In genomic region chr5:132195048-132195533, GRCm38 (mm10) we compare ENCODE assay signal across 8 mouse cellular contexts.
DNase-seq lines count a peak whose midpoint lies in the region; ATAC-seq lines count a peak whose summit lies in the region.

No protein-coding gene starts in this region.

- no peak overlapping the region for H3K27ac ChIP-seq in heart, embryonic 10.5 days
- peak overlapping the region; percentile 61 for H3K27ac ChIP-seq in kidney, embryonic 15.5 days
- H3K27ac ChIP-seq in midbrain, embryonic 16.5 days (ENCODE audit: low read length) = no peak overlapping the region

- H3K36me3 ChIP-seq in heart, embryonic 10.5 days = no peaks in the 10 kb centered on the region
- H3K36me3 ChIP-seq in kidney, embryonic 15.5 days = no peaks in the 10 kb centered on the region
- no peaks in the 10 kb centered on the region for H3K36me3 ChIP-seq in midbrain, embryonic 16.5 days (ENCODE audit: control insufficient read depth, insufficient read depth, low read length)

- peak; percentile 58; the same call in 1 of the 2 replicates for ATAC-seq in kidney, embryonic 15.5 days (replicated peaks; ENCODE audit: low FRiP score)
- no peak; the same call in 1 of the 2 replicates for ATAC-seq in midbrain, embryonic 16.5 days

- H3K4me1 ChIP-seq in heart, embryonic 10.5 days = peaks cover 24% of the 10 kb centered on the region
- H3K4me1 ChIP-seq in kidney, embryonic 15.5 days = peaks cover 26% of the 10 kb centered on the region
- H3K4me1 ChIP-seq in midbrain, embryonic 16.5 days (ENCODE audit: control insufficient read depth, insufficient read depth, low read length) = peaks cover 15% of the 10 kb centered on the region

- H3K4me2 ChIP-seq in kidney, embryonic 15.5 days = peak overlapping the region; percentile 38
- peak overlapping the region; percentile 21; the same call in 1 of the 2 replicates for H3K4me2 ChIP-seq in midbrain, embryonic 16.5 days (ENCODE audit: low read length)

- no peak overlapping the region for H3K9ac ChIP-seq in kidney, embryonic 15.5 days
- 0 out of 2 replicates have a peak overlapping the region, but pooled peaks have one; percentile 14 for H3K9ac ChIP-seq in midbrain, embryonic 16.5 days (ENCODE audit: low read depth, low read length)

- 35% methylated on average over 6 of the region's 6 CpGs for WGBS in heart, embryonic 10.5 days
- WGBS in kidney, embryonic 15.5 days = 11% methylated on average over 6 of the region's 6 CpGs
- 34% methylated on average over 6 of the region's 6 CpGs for WGBS in midbrain, embryonic 16.5 days

- H3K9me3 ChIP-seq in heart, embryonic 10.5 days = no peaks in the 10 kb centered on the region
- no peaks in the 10 kb centered on the region for H3K9me3 ChIP-seq in kidney, embryonic 15.5 days (replicated peaks)
- H3K9me3 ChIP-seq in midbrain, embryonic 16.5 days (replicated peaks; ENCODE audit: control insufficient read depth, low read length, poor library complexity, severe bottlenecking) = no peaks in the 10 kb centered on the region

- peak; percentile 35 for DNase-seq in cerebellum, adult 11-12 months
- DNase-seq in cerebellum, postnatal 14 days = peak; percentile 73 to 79
- peak; percentile 76 for DNase-seq in heart, embryonic 10.5 days (ENCODE audit: low spot score)
- no peak for DNase-seq in layer of hippocampus, postnatal 36 days
- DNase-seq in spleen, adult 18-20 months = no peak
- DNase-seq in layer of hippocampus, adult 11-12 months (ENCODE audit: low spot score) = no peak

- H3K27me3 ChIP-seq in heart, embryonic 10.5 days (ENCODE audit: insufficient read depth, poor library complexity, severe bottlenecking) = no peaks in the 10 kb centered on the region
- no peaks in the 10 kb centered on the region for H3K27me3 ChIP-seq in kidney, embryonic 15.5 days
- H3K27me3 ChIP-seq in midbrain, embryonic 16.5 days (ENCODE audit: control insufficient read depth, insufficient read depth, low read depth, low read length) = no peaks in the 10 kb centered on the region

- no peak overlapping the region for H3K4me3 ChIP-seq in heart, embryonic 10.5 days
- H3K4me3 ChIP-seq in kidney, embryonic 15.5 days (replicated peaks) = peak overlapping the region; percentile 2; the same call in 1 of the 2 replicates
- H3K4me3 ChIP-seq in midbrain, embryonic 16.5 days (ENCODE audit: low read depth, low read length) = no peak overlapping the region

Comparison
In these comparisons a context has a peak if more than half of its experiments do, and no peak if none do; other contexts are left out.
1. DNase-seq: peak in cerebellum, adult 11-12 months (single experiment), cerebellum, postnatal 14 days (2 of 2) and heart, embryonic 10.5 days (single experiment); none in layer of hippocampus, postnatal 36 days (0 of 2), spleen, adult 18-20 months (0 of 2) and layer of hippocampus, adult 11-12 months (single experiment).